Mouse (Mus musculus) layer of hippocampus, postnatal 10 days (tissue): Measurements from ENCODE around the gene Tnks2. TPM values are rescaled to one million over a fixed set of nuclear protein-coding genes. Genes with fewer than 3 reads are reported as not detected.

Experiments
- DNase-seq, 2 experiments: peaks; one replicate each; pipeline ENCODE4 v3.0.0; 2021; ENCODE audit warnings: low spot score in 2 of 2
- long read RNA-seq: library from polyadenylated mRNA; stranded (forward); transcript quantifications from one replicate; pipeline ENCODE4 v2.0.0, GENCODE M21; 2023
- total RNA-seq, 2 experiments: library from RNA; stranded (reverse); gene quantifications; 2 replicates each; pipeline ENCODE4 v1.2.3; 2021

The Tnks2 gene
- total RNA-seq: 100 to 1,000 TPM; 137 to 143 TPM
- long read RNA-seq, full-length matches to known transcripts: 2 of 23 reads
- long read RNA-seq, partial matches to known transcripts: 10 of 23 reads
- long read RNA-seq, other reads (novel, unspliced or antisense): 11 of 23 reads

GRCm38 (mm10) chr19:36833788-36834531 lies at the start of gene Tnks2:
Tnks2 (plus strand) TSS chr19:36834232.
- peak; percentile 98 for DNase-seq

DNA sequence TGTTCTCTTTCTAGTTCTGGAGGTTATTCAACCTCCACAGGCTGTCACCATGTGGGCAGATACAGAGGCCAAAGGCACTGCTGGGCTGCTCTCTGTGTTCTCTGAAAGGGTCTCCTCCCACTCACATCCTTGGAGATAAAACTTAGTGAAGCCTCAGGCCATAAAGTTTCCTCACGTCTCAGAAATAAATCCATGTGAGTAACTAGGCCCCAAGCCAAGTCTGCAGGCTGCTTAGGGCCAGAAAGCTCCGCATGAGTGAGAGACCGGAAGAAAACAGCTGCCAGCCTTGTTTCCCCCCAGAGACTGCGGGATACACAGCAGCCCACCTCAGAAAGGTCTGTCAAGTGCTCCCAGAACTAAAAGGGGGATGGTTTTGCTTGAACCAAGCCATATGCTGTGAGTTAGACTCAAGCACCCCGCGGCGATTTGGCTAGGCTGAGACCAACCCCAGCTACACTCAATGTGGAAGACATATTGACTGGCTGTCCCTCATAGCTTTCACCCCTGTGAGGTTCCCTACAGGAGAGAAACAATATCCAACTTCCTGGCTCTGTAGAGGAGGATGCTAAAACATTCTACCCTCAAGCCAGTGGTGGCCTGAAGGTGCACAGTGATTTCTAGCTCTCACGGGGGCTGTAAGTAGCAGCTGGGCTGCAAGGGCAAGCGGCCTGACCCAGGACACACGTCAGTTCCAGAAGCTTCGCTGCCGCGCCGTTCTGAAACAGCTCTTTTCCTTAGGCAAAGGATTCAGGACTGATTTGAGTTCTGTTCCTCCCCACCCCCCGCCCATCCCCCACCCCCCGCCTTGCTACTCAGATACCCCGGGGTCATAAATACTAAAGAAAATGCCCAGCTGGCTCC lies 43.9 kb upstream of the Tnks2 start:
- DNase-seq: no peak

DNA sequence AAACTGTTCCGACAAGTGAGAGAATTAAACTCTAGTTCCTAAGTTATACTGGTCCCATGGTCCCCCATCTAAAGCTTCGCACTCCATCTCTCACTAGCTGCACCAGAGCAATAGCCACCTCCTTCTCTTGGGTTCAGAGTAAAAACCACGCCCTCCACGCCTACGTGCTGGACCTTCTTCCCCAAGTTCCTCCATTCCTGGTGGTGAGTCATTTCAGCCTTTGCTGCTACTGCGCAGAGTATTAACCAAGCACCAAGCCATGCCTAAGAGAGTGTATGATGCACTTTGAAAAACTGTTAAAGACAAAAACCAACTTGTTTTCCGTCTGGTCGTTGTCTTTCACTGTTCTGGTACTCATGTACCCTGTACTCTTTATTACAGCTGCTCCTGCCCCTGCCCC lies 41.4 kb upstream of the Tnks2 start:
- no peak for DNase-seq

GRCm38 (mm10) chr19:36793450-36793849 lies 40.6 kb upstream of the Tnks2 start:
- DNase-seq: no peak

- DNase-seq: no peak
Observed at GRCm38 (mm10) chr19:36794008-36794407, 40.0 kb upstream of the Tnks2 start.

- no peak for DNase-seq
Observed at GRCm38 (mm10) chr19:36795277-36795676, 38.8 kb upstream of the Tnks2 start.

DNA sequence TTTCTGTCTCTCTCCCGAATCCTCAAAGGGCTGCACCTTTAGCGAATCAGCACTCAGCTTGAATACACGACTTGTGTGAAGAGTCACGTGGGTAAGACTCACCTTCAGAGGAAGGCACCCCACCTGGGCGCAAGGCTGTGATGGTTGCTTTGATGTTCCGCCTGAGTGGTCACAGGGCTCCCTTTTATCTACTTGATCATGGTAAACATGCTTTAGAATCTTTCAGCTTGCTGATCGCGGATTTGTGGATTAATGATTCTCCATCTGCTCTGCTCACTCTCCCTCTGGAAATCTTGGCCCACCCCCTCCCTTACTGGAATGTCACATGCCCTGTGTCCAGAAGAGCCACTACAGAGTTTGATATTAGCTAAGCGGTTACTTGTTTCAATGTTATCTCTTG lies 37.1 kb upstream of the Tnks2 start:
- DNase-seq: no peak

DNA sequence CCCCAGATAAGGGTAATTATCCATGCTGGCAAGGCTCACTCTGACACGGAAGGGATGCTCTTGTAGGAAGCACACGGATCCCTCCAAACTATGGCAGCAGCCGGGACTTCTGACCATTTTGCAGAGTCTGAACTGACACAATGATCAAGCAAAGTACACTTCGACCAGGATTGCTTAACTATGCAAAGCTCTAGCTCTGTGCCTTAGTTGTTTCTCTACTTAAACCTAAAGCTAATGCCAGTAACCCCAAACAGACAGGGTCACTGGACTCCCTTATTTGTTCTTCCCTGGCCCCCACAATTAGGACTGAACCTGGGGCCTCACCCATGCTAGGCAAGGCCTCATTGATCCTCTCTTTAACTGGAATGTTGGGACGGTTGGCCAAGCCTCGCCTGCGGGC lies 33.7 kb upstream of the Tnks2 start:
- DNase-seq: no peak

- DNase-seq: no peak
Observed at GRCm38 (mm10) chr19:36801856-36802641, 32.0 kb upstream of the Tnks2 start.

DNA sequence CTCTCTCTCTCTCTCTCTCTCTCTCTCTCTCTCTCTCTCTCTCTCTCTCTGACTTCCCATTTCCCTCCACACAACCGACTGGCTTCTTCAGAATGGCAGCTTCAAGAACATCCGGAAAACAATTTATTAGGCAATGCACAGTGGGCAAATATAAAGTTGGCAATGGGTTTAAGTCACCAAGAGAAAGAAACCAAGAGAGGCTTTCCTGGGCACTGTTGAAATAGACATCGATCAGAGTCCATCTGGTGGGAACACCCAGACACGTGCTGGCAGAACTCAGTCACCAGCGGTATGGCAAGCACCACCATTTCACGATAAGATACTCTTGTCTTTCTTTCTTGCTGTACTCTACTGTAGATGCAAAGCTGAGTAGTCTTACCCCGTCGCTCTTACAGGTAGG lies 30.6 kb upstream of the Tnks2 start:
- no peak for DNase-seq

DNA sequence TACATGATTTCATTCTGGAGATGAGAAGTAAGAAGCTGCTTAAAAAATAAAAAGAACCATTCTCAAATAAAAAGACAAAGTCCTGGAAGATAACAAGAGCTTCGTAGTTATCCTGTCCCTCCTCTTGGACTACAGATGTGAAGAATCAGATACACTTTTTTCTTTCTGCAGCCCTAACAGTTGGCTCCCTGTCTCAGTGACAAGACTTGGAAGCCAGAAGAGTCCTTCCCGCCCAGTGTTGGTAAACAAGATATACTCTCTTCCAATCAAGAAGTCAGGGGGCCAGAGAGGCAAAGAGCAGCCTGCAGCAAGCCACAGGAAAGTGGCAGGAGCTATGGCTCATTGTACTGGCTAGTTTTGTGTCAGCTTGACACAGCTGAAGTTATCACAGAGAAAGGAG lies 27.2 kb upstream of the Tnks2 start:
- DNase-seq: no peak

DNA sequence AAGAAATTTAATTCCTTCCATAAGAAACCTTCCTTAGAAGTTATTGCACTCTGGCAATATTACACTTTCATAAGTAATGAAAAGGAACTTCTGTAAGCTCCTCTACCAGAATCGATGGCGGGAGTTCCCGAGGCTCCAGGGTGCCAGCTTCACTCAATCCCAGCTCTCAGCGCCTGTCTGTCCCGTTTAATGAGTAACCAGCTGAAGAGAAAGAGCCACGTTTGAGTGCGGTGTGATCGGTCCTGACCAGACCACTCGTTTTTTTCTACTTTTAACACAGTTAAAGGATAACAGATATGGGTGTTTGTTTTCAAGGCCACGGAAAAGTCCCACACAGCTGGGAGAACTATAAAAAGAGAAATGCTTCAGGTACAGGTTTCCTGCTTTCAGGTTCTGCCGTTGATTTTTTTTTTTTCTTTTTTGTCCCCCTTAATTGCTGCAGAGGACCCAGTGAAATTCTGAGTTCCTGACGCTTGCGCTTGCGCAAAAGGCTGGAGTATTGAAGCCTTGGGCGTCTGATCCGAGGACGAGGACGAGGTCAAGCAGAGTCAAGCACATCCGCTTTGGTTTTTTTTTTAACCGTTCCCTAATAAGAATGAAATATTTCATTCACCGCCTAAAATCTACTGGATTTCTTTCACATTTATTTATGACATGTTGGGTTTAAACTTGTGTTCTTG lies 25.5 kb upstream of the Tnks2 start:
- no peak for DNase-seq

- DNase-seq: peak in 1 of 2 experiments; percentile 21
Observed at GRCm38 (mm10) chr19:36809476-36810168, 24.4 kb upstream of the Tnks2 start.

DNA sequence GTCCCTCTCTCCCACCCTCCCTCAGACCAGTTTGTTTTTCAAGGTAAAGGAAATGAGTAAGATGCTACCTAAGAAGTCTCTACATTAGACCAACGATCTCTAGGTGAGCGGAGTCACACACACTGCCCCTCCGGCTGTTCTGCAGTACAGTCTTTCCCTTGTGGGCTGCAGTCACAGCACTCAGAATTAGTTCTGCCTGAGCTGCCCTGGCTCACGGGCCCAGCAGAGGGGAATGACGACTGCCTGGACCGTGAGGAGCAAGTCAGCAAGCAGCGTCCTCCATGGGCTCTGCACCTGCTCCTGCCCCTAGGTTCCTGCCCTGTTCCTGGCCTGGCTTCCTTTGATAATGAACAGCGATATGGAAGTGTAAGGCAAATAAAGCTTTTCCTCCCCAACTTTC lies 22.0 kb upstream of the Tnks2 start:
- DNase-seq: no peak

GRCm38 (mm10) chr19:36815396-36816271 lies 18.4 kb upstream of the Tnks2 start:
- DNase-seq: peak; percentile 22 to 44

DNA sequence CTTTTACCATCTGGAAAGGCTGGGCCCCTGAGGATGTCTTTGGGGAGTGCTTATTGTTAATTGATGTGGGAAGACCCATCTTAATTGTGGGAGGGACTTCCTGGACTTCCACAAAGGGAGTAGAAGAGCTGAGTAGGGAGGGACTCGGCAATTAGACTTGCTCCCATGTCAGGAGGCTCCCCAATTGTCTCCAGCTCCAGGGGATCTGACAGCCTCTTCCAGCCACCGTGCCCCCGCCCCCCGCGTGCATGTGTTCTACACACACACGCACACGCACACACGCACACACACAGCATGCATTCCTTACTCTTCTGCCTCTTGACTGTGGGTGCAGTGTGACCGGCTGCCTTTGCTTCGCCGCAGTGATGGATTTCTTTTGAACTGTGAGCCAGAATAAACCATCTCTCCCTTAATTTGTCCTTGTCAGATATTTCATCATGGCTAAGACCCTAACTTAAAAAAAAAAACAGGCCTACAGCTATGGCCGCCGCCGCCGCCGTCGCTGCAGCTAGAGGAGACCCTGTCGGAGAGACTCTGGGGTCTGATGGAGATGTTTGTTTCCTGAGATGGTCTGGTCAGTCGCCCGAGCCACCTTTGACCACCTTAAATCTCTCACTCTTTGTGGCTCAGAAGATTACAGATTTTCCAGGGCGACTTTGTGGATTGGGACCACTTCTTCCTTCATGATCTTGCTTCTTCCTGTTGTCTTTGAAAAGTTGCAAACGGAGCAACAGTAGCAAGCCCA lies 15.7 kb upstream of the Tnks2 start:
- peak in 1 of 2 experiments; percentile 20 for DNase-seq

DNA sequence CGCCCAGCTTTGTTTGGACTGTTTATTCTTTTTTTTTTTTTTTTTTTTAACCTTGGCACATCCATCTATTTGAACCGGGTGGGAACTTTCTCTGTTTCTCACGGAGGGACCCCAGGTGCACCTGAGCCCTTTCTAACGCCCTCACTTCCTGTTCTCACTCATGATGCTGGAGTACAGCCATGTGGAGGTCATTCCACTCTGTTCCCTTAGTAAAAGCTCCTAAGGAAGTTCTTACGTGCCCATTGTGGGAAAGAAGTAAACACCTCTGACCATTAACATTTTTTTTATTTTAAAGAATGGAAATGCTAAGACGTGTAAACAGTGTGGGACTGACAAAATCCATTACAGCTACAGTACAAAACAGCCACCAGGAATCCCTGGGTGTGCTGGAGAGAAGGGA lies 14.8 kb upstream of the Tnks2 start:
- DNase-seq: no peak

GRCm38 (mm10) chr19:36820469-36820868 lies 13.6 kb upstream of the Tnks2 start:
- DNase-seq: no peak
